Comparison of ENCODE assay signal across 13 mouse cellular contexts in genomic region chr17:82931476-82931875, GRCm38 (mm10).
"Had no signal": no experiment of that assay in that cellular context is flagged by ENCODE, and none has a peak within 500 bp of the region (broad histone marks: within the 10 kb centered on the region; RNA-seq: fewer than 3 reads in every experiment).

No protein-coding gene starts in this region.

- DNase-seq: kidney, adult 2 months; kidney, postnatal 25 days; layer of hippocampus, adult 9-11 months; layer of hippocampus, postnatal 36 days; liver, embryonic 13.5 days; lung, adult 2 months; lung, postnatal 14 days; lung, postnatal 4 days; midbrain, embryonic 14.5 days; right cerebral cortex, postnatal 14 days; spleen, adult 18-20 months; thymus, adult 18-20 months; thymus, postnatal 36 days had no signal
